ENCODE assay signal across 24 mouse cellular contexts in genomic region chr6:32224007-32224703, GRCm38 (mm10).
DNase-seq lines count a peak whose midpoint lies in the region; ATAC-seq and TF ChIP-seq lines count a peak whose summit lies in the region.
"Had no signal": no experiment of that assay in that cellular context is flagged by ENCODE, and none has a peak within 500 bp of the region (broad histone marks: within the 10 kb centered on the region; RNA-seq: fewer than 3 reads in every experiment).

No protein-coding gene starts in this region.

- H3K27me3 ChIP-seq in forebrain, postnatal 0 days (ENCODE audit: insufficient read depth, low read length): no peaks in the 10 kb centered on the region
- H3K27me3 ChIP-seq in forebrain, embryonic 13.5 days: no peaks in the 10 kb centered on the region
- H3K27me3 ChIP-seq in liver, postnatal 0 days (ENCODE audit: insufficient read depth, low read length): no peaks in the 10 kb centered on the region
- H3K27me3 ChIP-seq: heart, embryonic 15.5 days; intestine, embryonic 15.5 days; stomach, embryonic 15.5 days had no signal

- 76% methylated on average over 7 of the region's 7 CpGs for WGBS in forebrain, postnatal 0 days
- 92% methylated on average over 7 of the region's 7 CpGs for WGBS in forebrain, embryonic 13.5 days
- 65% methylated on average over 7 of the region's 7 CpGs for WGBS in liver, postnatal 0 days (ENCODE audit: insufficient replicate concordance)

- no peak overlapping the region for H3K9ac ChIP-seq in forebrain, postnatal 0 days
- no peak overlapping the region for H3K9ac ChIP-seq in forebrain, embryonic 13.5 days
- no peak overlapping the region for H3K9ac ChIP-seq in liver, postnatal 0 days (replicated peaks)
- H3K9ac ChIP-seq: heart, embryonic 15.5 days; hindbrain, embryonic 14.5 days; intestine, embryonic 15.5 days; lung, embryonic 14.5 days; stomach, embryonic 15.5 days had no signal

- no peak for ATAC-seq in cerebellum, adult (ENCODE audit: insufficient number of reproducible peaks, low FRiP score, low TSS enrichment)
- peak; percentile 50 for ATAC-seq in forebrain, postnatal 0 days
- no peak for ATAC-seq in forebrain, embryonic 13.5 days
- ATAC-seq in liver, postnatal 0 days: peak; percentile 73; the same call in 1 of the 2 replicates
- ATAC-seq: activated CD4-positive, CD25-positive, alpha-beta regulatory T cell, adult 4 months; intestine, embryonic 15.5 days had no signal

- no peak overlapping the region for H3K4me2 ChIP-seq in forebrain, postnatal 0 days (ENCODE audit: low read depth)
- H3K4me2 ChIP-seq in forebrain, embryonic 13.5 days: no peak overlapping the region
- H3K4me2 ChIP-seq in liver, postnatal 0 days (ENCODE audit: low read depth, low read length): no peak overlapping the region
- H3K4me2 ChIP-seq: heart, embryonic 15.5 days; hindbrain, embryonic 14.5 days; intestine, embryonic 15.5 days; liver, embryonic 11.5 days; lung, embryonic 14.5 days; stomach, embryonic 15.5 days had no signal

- H3K27ac ChIP-seq in forebrain, postnatal 0 days (ENCODE audit: low read depth, low read length): no peak overlapping the region
- H3K27ac ChIP-seq in forebrain, embryonic 13.5 days: no peak overlapping the region
- H3K27ac ChIP-seq in liver, postnatal 0 days (ENCODE audit: low read depth): no peak overlapping the region
- H3K27ac ChIP-seq: gastrocnemius, adult 2 months; heart, embryonic 15.5 days; hindbrain, embryonic 14.5 days; intestine, embryonic 15.5 days; left cerebral cortex, adult 2 months; limb, embryonic 10.5 days; macrophage; stomach, embryonic 15.5 days had no signal

- H3K4me1 ChIP-seq in forebrain, postnatal 0 days (ENCODE audit: insufficient read depth): no peaks in the 10 kb centered on the region
- H3K4me1 ChIP-seq in forebrain, embryonic 13.5 days: peaks cover 10% of the 10 kb centered on the region
- peaks cover 3% of the 10 kb centered on the region for H3K4me1 ChIP-seq in liver, postnatal 0 days (ENCODE audit: insufficient read depth)
- H3K4me1 ChIP-seq: intestine, embryonic 15.5 days; limb, embryonic 10.5 days; stomach, embryonic 15.5 days had no signal

- peak; percentile 27 for DNase-seq in cerebellum, adult 11-12 months
- DNase-seq in forebrain, postnatal 0 days: peak; percentile 59
- DNase-seq in liver, postnatal 0 days: no peak
- no peak for DNase-seq in liver
- peak; percentile 19 for DNase-seq in right cerebral cortex, postnatal 4 days
- no peak for DNase-seq in right cerebral cortex, postnatal 25 days
- DNase-seq: adrenal gland, adult 8-10 months; gastrocnemius, adult 2 months; heart, postnatal 36 days; kidney, adult 8-10 months; kidney, postnatal 10 days; lung, embryonic 14.5 days; thymus, postnatal 36 days had no signal

- no peak for TF ChIP-seq EP300 in liver, postnatal 0 days (IDR thresholded peaks at IDR 0.05; ENCODE audit: low read depth)

- H3K4me3 ChIP-seq in forebrain, postnatal 0 days (ENCODE audit: low read depth, low read length): no peak overlapping the region
- H3K4me3 ChIP-seq in forebrain, embryonic 13.5 days: no peak overlapping the region
- no peak overlapping the region for H3K4me3 ChIP-seq in liver, postnatal 0 days (ENCODE audit: low read depth, low read length)
- H3K4me3 ChIP-seq: gastrocnemius, adult 2 months; heart, embryonic 15.5 days; intestine, embryonic 15.5 days; left cerebral cortex, adult 2 months; limb, embryonic 10.5 days; stomach, embryonic 15.5 days had no signal

- H3K9me3 ChIP-seq in forebrain, postnatal 0 days (ENCODE audit: low read length): no peaks in the 10 kb centered on the region
- peaks cover 6% of the 10 kb centered on the region; the same call in 1 of the 2 replicates for H3K9me3 ChIP-seq in forebrain, embryonic 13.5 days (replicated peaks)
- H3K9me3 ChIP-seq in liver, postnatal 0 days (ENCODE audit: low read length): no peaks in the 10 kb centered on the region
- H3K9me3 ChIP-seq: heart, embryonic 15.5 days; intestine, embryonic 15.5 days; limb, embryonic 10.5 days; stomach, embryonic 15.5 days had no signal

- peaks cover 33% of the 10 kb centered on the region for H3K36me3 ChIP-seq in forebrain, postnatal 0 days (ENCODE audit: insufficient read depth)
- 0 out of 2 replicates have a peak, but pooled peaks cover 8% of the 10 kb centered on the region for H3K36me3 ChIP-seq in forebrain, embryonic 13.5 days (ENCODE audit: poor library complexity, severe bottlenecking)
- H3K36me3 ChIP-seq in liver, postnatal 0 days (replicated peaks; ENCODE audit: insufficient read depth, low read length): no peaks in the 10 kb centered on the region
- H3K36me3 ChIP-seq: heart, embryonic 15.5 days; intestine, embryonic 15.5 days; limb, embryonic 10.5 days; stomach, embryonic 15.5 days had no signal

- TF ChIP-seq CTCF in forebrain, postnatal 0 days (IDR thresholded peaks at IDR 0.05; ENCODE audit: low read depth): no peak
- no peak for TF ChIP-seq CTCF in liver, postnatal 0 days (IDR thresholded peaks at IDR 0.05; ENCODE audit: low read depth)

Comparison
In these comparisons a context has a peak if more than half of its experiments do, and no peak if none do; other contexts are left out.
1. DNase-seq: peak in cerebellum, adult 11-12 months (single experiment), forebrain, postnatal 0 days (single experiment) and right cerebral cortex, postnatal 4 days (single experiment); none in liver, postnatal 0 days (single experiment), liver (single experiment) and right cerebral cortex, postnatal 25 days (single experiment).
2. ATAC-seq: peak in forebrain, postnatal 0 days (single experiment) and liver, postnatal 0 days (single experiment); none in cerebellum, adult (single experiment) and forebrain, embryonic 13.5 days (single experiment).